Mouse (Mus musculus) CH12.LX (cell line): ENCODE measurements around the gene Chst8. TPM values are rescaled to one million over a fixed set of nuclear protein-coding genes. Genes with fewer than 3 reads are reported as not detected.
A peak's percentile ranks its signal among the peaks of the same experiment; 100 is the strongest.

ENCODE experiments used
- DNase-seq: peaks from one replicate; pipeline ENCODE4 v3.0.0-alpha.2; 2013; ENCODE audit errors: extremely low read depth
- H3K27ac ChIP-seq: 2 replicates; pipeline ENCODE4 v1.5.1; 2012; ENCODE audit warnings: low read depth, mild to moderate bottlenecking, control low read depth, moderate library complexity; ENCODE audit not compliant: insufficient read depth
- H3K27me3 ChIP-seq: replicated peaks from 2 replicates; pipeline ENCODE3; 2012; ENCODE audit warnings: inconsistent platforms
- H3K36me3 ChIP-seq, 2 experiments: replicated peaks in 1 of 2; 2 replicates each; pipeline versions ENCODE3 to v1.6.1; 2012; ENCODE audit warnings: inconsistent platforms in 1 of 2, low read length in 1 of 2, mild to moderate bottlenecking in 1 of 2, mixed read lengths in 1 of 2, moderate library complexity in 1 of 2; ENCODE audit not compliant: control insufficient read depth in 1 of 2, insufficient read depth in 1 of 2
- H3K4me1 ChIP-seq, 2 experiments: 2 replicates each; pipeline ENCODE4 v1.6.1; 2012; ENCODE audit warnings: inconsistent platforms in 1 of 2, moderate library complexity in 1 of 2; ENCODE audit not compliant: insufficient read depth in 2 of 2, control insufficient read depth in 1 of 2
- H3K4me2 ChIP-seq: 2 replicates; pipeline ENCODE4 v1.6.1; 2012; ENCODE audit warnings: low read depth, mild to moderate bottlenecking, control low read depth; ENCODE audit not compliant: poor library complexity, insufficient read depth, severe bottlenecking
- H3K4me3 ChIP-seq, 3 experiments: fragments of 150-350 bp in 1 of 3; sonication (generic) in 1 of 3; replicated peaks in 1 of 3; 2 replicates each; pipeline versions ENCODE3 to v1.5.1; 2011 to 2012; ENCODE audit warnings: low read depth in 2 of 3, low read length in 2 of 3, mild to moderate bottlenecking in 2 of 3, moderate library complexity in 2 of 3, control low read depth in 1 of 3, improper control_type of control experiment in 1 of 3, inconsistent platforms in 1 of 3, mixed read lengths in 1 of 3; ENCODE audit not compliant: poor library complexity in 1 of 3
- H3K79me2 ChIP-seq: replicated peaks from 2 replicates; pipeline ENCODE4 v1.6.1; 2012; ENCODE audit warnings: mild to moderate bottlenecking, moderate library complexity; ENCODE audit not compliant: control insufficient read depth, poor library complexity, insufficient read depth, severe bottlenecking; ENCODE audit errors: extremely low read depth
- H3K9ac ChIP-seq: 2 replicates; pipeline ENCODE4 v1.6.1; 2012; ENCODE audit warnings: low read depth, mild to moderate bottlenecking, control low read depth, moderate library complexity; ENCODE audit not compliant: insufficient read depth
- H3K9me3 ChIP-seq: replicated peaks from 2 replicates; pipeline ENCODE3; 2012; ENCODE audit warnings: low read length, inconsistent platforms, mixed read lengths
- BHLHE40 ChIP-seq: IDR thresholded peaks from 2 replicates; pipeline ENCODE4 v1.6.1; 2011; ENCODE audit warnings: mild to moderate bottlenecking, low read depth, low read length, improper control_type of control experiment
- CHD2 ChIP-seq: IDR thresholded peaks from 2 replicates; pipeline ENCODE4 v1.6.1; 2011; ENCODE audit warnings: low read length, improper control_type of control experiment
- CTCF ChIP-seq, 2 experiments: IDR thresholded peaks in 1 of 2; conservative IDR thresholded peaks in 1 of 2; 2 replicates each; pipeline ENCODE4 v1.5.1; 2011 to 2012; ENCODE audit warnings: low read depth in 2 of 2, low read length in 2 of 2, improper control_type of control experiment in 1 of 2, inconsistent platforms in 1 of 2, mild to moderate bottlenecking in 1 of 2, moderate library complexity in 1 of 2
- E2F4 ChIP-seq: IDR thresholded peaks from 2 replicates; pipeline ENCODE4 v1.6.1; 2011; ENCODE audit warnings: low read depth, low read length, improper control_type of control experiment; ENCODE audit not compliant: insufficient replicate concordance
- EP300 ChIP-seq: IDR thresholded peaks from 2 replicates; pipeline ENCODE4 v1.6.1; 2011; ENCODE audit warnings: low read length, improper control_type of control experiment
- ETS1 ChIP-seq: conservative IDR thresholded peaks from 2 replicates; pipeline ENCODE4 v1.6.1; 2012; ENCODE audit warnings: low read depth, mild to moderate bottlenecking, inconsistent platforms, low read length, improper control_type of control experiment, moderate library complexity
- GABPA ChIP-seq: IDR thresholded peaks from 2 replicates; pipeline ENCODE4 v1.6.1; 2012; ENCODE audit warnings: low read depth, low read length, improper control_type of control experiment, inconsistent platforms; ENCODE audit not compliant: insufficient replicate concordance
- HCFC1 ChIP-seq: IDR thresholded peaks from 2 replicates; pipeline ENCODE4 v1.6.1; 2012; ENCODE audit warnings: low read depth, mild to moderate bottlenecking, inconsistent platforms, low read length, improper control_type of control experiment
- JUN ChIP-seq: IDR thresholded peaks from 2 replicates; pipeline ENCODE4 v1.6.1; 2011; ENCODE audit warnings: low read depth, mild to moderate bottlenecking, low read length, improper control_type of control experiment, moderate library complexity; ENCODE audit not compliant: insufficient read depth
- JUND ChIP-seq: conservative IDR thresholded peaks from 2 replicates; pipeline ENCODE4 v1.6.1; 2011; ENCODE audit warnings: low read depth, low read length, improper control_type of control experiment
- KAT2A ChIP-seq: IDR thresholded peaks from 2 replicates; pipeline ENCODE4 v1.6.1; 2012; ENCODE audit warnings: low read length, improper control_type of control experiment, inconsistent platforms; ENCODE audit not compliant: insufficient replicate concordance
- MAFK ChIP-seq: IDR thresholded peaks from 2 replicates; pipeline ENCODE4 v1.6.1; 2011; ENCODE audit warnings: low read length, improper control_type of control experiment; ENCODE audit not compliant: insufficient replicate concordance
- MAZ ChIP-seq: IDR thresholded peaks from 2 replicates; pipeline ENCODE4 v1.6.1; 2012; ENCODE audit warnings: low read depth, mild to moderate bottlenecking, inconsistent platforms, low read length, improper control_type of control experiment, moderate library complexity
- MEF2A ChIP-seq: IDR thresholded peaks from 2 replicates; pipeline ENCODE4 v1.6.1; 2014; ENCODE audit warnings: low read depth, mild to moderate bottlenecking, inconsistent platforms, low read length, improper control_type of control experiment, borderline replicate concordance
- MXI1 ChIP-seq: IDR thresholded peaks from 2 replicates; pipeline ENCODE4 v1.6.1; 2011; ENCODE audit warnings: mild to moderate bottlenecking, low read depth, low read length, improper control_type of control experiment
- MYC ChIP-seq: IDR thresholded peaks from 2 replicates; pipeline ENCODE4 v1.6.1; 2011; ENCODE audit warnings: low read depth, mild to moderate bottlenecking, improper control_type of control experiment, low read length
- NELFE ChIP-seq: IDR thresholded peaks from 2 replicates; pipeline ENCODE4 v1.6.1; 2011; ENCODE audit warnings: low read depth, low read length, improper control_type of control experiment
- NRF1 ChIP-seq: IDR thresholded peaks from 2 replicates; pipeline ENCODE4 v1.6.1; 2014; ENCODE audit warnings: low read depth, mild to moderate bottlenecking, inconsistent platforms, low read length, improper control_type of control experiment, moderate library complexity
- PAX5 ChIP-seq: IDR thresholded peaks from 2 replicates; pipeline ENCODE4 v1.6.1; 2012; ENCODE audit warnings: low read length, inconsistent platforms, mixed read lengths
- POLR2A ChIP-seq: IDR thresholded peaks from 2 replicates; pipeline ENCODE4 v1.6.1; 2011; ENCODE audit warnings: low read depth, mild to moderate bottlenecking, improper control_type of control experiment, low read length
- POLR2AphosphoS2 ChIP-seq: IDR thresholded peaks from 2 replicates; pipeline ENCODE4 v1.6.1; 2011; ENCODE audit warnings: low read depth, low read length, improper control_type of control experiment
- RAD21 ChIP-seq: IDR thresholded peaks from 2 replicates; pipeline ENCODE4 v1.6.1; 2011; ENCODE audit warnings: low read depth, mild to moderate bottlenecking, low read length, improper control_type of control experiment, moderate library complexity
- RCOR1 ChIP-seq: conservative IDR thresholded peaks from 2 replicates; pipeline ENCODE4 v1.6.1; 2012; ENCODE audit warnings: low read depth, mild to moderate bottlenecking, inconsistent platforms, low read length, improper control_type of control experiment
- SIN3A ChIP-seq: IDR thresholded peaks from 2 replicates; pipeline ENCODE4 v1.6.1; 2012; ENCODE audit warnings: low read length, improper control_type of control experiment, inconsistent platforms
- SMC3 ChIP-seq: IDR thresholded peaks from 2 replicates; pipeline ENCODE4 v1.6.1; 2011; ENCODE audit warnings: low read depth, low read length, improper control_type of control experiment
- TBP ChIP-seq: conservative IDR thresholded peaks from 2 replicates; pipeline ENCODE4 v1.6.1; 2011; ENCODE audit warnings: low read depth, low read length, improper control_type of control experiment
- TCF12 ChIP-seq: IDR thresholded peaks from 2 replicates; pipeline ENCODE4 v1.6.1; 2014; ENCODE audit warnings: low read depth, mild to moderate bottlenecking, inconsistent platforms, low read length, improper control_type of control experiment
- USF2 ChIP-seq: conservative IDR thresholded peaks from 2 replicates; pipeline ENCODE4 v1.6.1; 2011; ENCODE audit warnings: low read depth, low read length, improper control_type of control experiment
- ZC3H11A ChIP-seq: IDR thresholded peaks from 2 replicates; pipeline ENCODE4 v1.6.1; 2012; ENCODE audit warnings: low read depth, mild to moderate bottlenecking, inconsistent platforms, low read length, improper control_type of control experiment
- ZKSCAN1 ChIP-seq: IDR thresholded peaks from 2 replicates; pipeline ENCODE4 v1.6.1; 2012; ENCODE audit warnings: low read depth, inconsistent platforms, low read length, improper control_type of control experiment, borderline replicate concordance
- ZMIZ1 ChIP-seq: IDR thresholded peaks from 2 replicates; pipeline ENCODE4 v1.6.1; 2012; ENCODE audit warnings: low read depth, mild to moderate bottlenecking, inconsistent platforms, low read length, improper control_type of control experiment
- ZNF384 ChIP-seq: IDR thresholded peaks from 2 replicates; pipeline ENCODE4 v1.6.1; 2012; ENCODE audit warnings: low read depth, low read length, improper control_type of control experiment, inconsistent platforms
- dilution Hi-C: fragments of 300-500 bp; cut with MboI; formaldehyde crosslinking; loops from 2 replicates; pipeline ENCODE4 v1.14.3; 2020; ENCODE audit warnings: low sequenced_read_pairs; ENCODE audit not compliant: extremely low pct_unique_long_range_greater_than_20kb, extremely low pct_ligation_motif_present
- in situ Hi-C: fragments of 300-500 bp; cut with MboI; formaldehyde crosslinking; loops from 3 replicates; pipeline ENCODE4 v1.14.3; 2019; ENCODE audit warnings: low sequenced_read_pairs, low pct_ligation_motif_present, low pct_unique_long_range_greater_than_20kb, mixed read lengths
- polyA plus RNA-seq: library from polyadenylated mRNA; unstranded; fragments of >175 nt; gene quantifications from 2 replicates; pipeline ENCODE4 v1.2.1, GENCODE M21; 2012; ENCODE audit warnings: low read depth; ENCODE audit not compliant: insufficient read length
- total RNA-seq, 2 experiments: library from RNA; depleted of rRNA; stranded (reverse); fragments of 300-350 nt in 1 of 2; fragments of >200 nt in 1 of 2; gene quantifications; 2 replicates each; pipeline ENCODE4 v1.2.3; 2012 to 2014

Chst8 gene
- total and polyA plus RNA-seq, 3 experiments, result 0.13 to 0.27 (median 0.16) TPM

- H3K27me3 ChIP-seq, result no peaks in the 10 kb centered on the region
- peak; percentile 86 for DNase-seq
- peaks cover 24 to 59% of the 10 kb centered on the region in 2 experiments for H3K4me1 ChIP-seq
- H3K9me3 ChIP-seq, result no peaks in the 10 kb centered on the region
- peak overlapping the region; percentile 20; the same call in 1 of the 2 replicates for H3K9ac ChIP-seq
- H3K4me2 ChIP-seq, result peak overlapping the region; percentile 63
- dilution Hi-C loops (no loop called here), in situ Hi-C loops (no loop called here)
- no peaks in the 10 kb centered on the region for H3K79me2 ChIP-seq
- H3K36me3 ChIP-seq, result no peaks in the 10 kb centered on the region
- H3K27ac ChIP-seq, result peak overlapping the region; percentile 60
- H3K4me3 ChIP-seq, result peak overlapping the region; percentile 40 to 45 (median 43)
- no peak for TF ChIP-seq ZMIZ1
- TF ChIP-seq KAT2A, result no peak
- no peak for TF ChIP-seq JUND
- peak; percentile 67 for TF ChIP-seq MAZ
- peak in 1 of 2 experiments; percentile 40; a peak in 2 of 4 replicates for TF ChIP-seq CTCF (conservative IDR thresholded peaks at IDR 0.05 in 1 of 2, IDR thresholded peaks at IDR 0.05 in 1 of 2; ENCODE audit: low read depth in 2 of 2, low read length in 2 of 2)
- TF ChIP-seq ZNF384, result no peak
- peak; percentile 62 for TF ChIP-seq ETS1
- no peak for TF ChIP-seq MYC
- TF ChIP-seq SMC3, result peak; percentile 29
- TF ChIP-seq POLR2AphosphoS2, result no peak
- peak; percentile 29; the same call in 1 of the 2 replicates for TF ChIP-seq MEF2A
- TF ChIP-seq MXI1, result no peak; the same call in 1 of the 2 replicates
- TF ChIP-seq RAD21, result no peak
- no peak for TF ChIP-seq USF2
- no peak for TF ChIP-seq ZKSCAN1
- TF ChIP-seq ZC3H11A, result no peak
- no peak for TF ChIP-seq TBP
- no peak for TF ChIP-seq GABPA
- TF ChIP-seq JUN, result no peak
- peak; percentile 23; the same call in 1 of the 2 replicates for TF ChIP-seq HCFC1
- peak; percentile 52; the same call in 1 of the 2 replicates for TF ChIP-seq SIN3A
- no peak for TF ChIP-seq NRF1
- TF ChIP-seq EP300, result peak; percentile 53; the same call in 1 of the 2 replicates
- no peak; the same call in 1 of the 2 replicates for TF ChIP-seq TCF12
- no peak for TF ChIP-seq RCOR1
- no peak for TF ChIP-seq E2F4
- TF ChIP-seq MAFK, result 0 out of 2 replicates have a peak, but pooled peaks have one; percentile 4
- TF ChIP-seq NELFE, result no peak
- no peak for TF ChIP-seq CHD2
- TF ChIP-seq POLR2A, result no peak
- TF ChIP-seq BHLHE40, result peak; percentile 25; the same call in 1 of the 2 replicates
- TF ChIP-seq PAX5, result no peak
Measured at GRCm38 (mm10) chr7:34630211-34631085, 182.1 kb downstream of the Chst8 start.
